Mouse (Mus musculus): ENCODE results near the gene Cish.

Cish gene

GRCm38 (mm10) chr9:107324799-107325561, 29.2 kb downstream of the Cish start:
- DNase-seq = peak; percentile 32 to 83

DNA sequence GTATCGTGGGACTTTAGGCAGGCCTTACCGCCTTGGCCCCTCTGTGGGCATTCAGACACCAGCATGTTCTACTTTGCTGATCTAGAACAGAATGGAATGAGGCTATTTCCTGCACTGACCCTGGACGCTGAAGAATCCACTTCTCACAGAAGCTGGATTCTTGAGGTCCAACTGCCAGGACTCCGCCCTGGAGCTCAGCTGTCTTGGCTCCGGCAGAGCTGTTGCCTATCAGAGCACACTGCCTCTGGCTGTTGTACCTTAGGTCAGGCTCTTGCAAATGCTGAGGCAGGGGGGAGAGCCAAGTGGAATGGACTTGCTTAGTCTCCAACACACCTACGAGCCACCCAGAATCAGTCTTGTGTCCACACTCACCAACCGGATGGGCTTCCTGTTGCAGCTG, 30.1 kb downstream of the Cish start:
- peak; percentile 43 to 83 for DNase-seq

DNA sequence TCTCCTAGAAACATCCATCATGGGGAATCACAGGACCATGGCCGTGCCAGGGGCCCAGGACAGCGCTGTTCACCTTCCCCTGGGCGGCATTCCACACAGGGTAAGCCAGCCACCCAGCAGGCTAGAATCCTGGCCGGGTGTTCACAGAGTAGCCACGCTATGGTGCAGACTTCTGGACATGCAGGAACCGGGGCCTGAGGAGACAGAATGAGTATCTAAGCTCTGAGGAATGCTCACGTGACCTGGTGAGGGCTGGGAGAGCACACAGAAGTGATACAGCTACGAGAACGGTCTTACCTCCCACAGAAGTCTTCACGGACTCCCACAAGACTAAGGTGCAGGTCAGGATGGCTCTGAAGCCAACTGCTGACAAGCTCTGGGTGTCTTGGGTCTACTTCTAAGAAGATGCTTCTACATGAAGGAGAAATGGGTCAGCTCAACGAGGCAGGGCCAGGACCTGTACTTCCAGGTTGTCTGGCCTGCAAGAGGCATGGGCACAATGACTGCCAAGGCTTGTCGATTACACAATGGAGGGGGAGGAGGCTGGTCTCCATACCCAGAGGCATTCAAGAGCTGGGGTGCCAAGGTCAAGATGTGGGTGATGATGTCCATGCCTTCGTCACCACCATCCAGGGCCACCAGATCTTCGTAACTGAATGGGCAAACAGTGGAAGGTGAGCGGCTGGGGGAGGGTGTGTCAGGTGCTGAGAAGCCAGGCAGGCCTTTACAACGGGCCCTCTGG, 32.2 kb downstream of the Cish start:
- peak in 1 of 2 experiments; percentile 47 for DNase-seq

DNA sequence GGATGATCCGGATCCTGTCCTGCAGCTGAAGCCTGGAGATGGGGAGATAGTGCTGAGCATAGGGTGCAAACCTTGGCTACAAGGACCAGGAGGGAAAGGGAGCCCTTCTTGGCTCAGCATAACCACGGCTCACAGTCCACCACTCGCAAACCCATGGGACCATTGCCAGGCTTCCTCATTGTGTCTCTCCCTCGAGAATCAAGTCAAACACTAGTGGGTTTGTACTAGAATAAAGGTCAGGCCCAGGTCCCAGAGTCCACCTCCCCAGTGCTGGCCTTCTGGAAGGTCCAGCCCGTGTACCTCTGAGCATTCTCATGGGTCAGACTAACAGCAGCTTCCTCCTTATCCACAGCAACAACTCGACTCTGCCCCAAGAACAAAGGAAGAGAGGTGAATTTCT, 35.0 kb downstream of the Cish start:
- peak; percentile 51 to 69 for DNase-seq

DNA sequence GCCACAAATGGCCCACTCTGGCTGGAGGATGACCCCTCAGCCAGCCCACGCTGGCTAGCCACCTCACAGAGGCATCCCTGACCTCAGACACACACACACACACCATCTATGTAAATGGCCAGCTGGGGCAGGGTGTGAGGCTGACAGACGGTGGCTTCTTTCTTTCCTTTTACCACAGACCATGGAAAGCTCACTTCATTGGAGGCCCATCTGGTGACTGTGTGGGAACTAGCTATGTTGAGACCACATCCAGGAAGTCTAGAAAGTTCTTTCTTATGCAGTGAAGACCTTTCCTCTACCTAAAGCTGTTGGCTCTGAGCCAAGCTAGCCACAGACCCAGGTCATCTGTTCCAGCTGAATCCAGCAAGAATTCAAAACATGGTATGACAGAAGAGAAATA, 37.9 kb downstream of the Cish start:
- no peak for DNase-seq

DNA sequence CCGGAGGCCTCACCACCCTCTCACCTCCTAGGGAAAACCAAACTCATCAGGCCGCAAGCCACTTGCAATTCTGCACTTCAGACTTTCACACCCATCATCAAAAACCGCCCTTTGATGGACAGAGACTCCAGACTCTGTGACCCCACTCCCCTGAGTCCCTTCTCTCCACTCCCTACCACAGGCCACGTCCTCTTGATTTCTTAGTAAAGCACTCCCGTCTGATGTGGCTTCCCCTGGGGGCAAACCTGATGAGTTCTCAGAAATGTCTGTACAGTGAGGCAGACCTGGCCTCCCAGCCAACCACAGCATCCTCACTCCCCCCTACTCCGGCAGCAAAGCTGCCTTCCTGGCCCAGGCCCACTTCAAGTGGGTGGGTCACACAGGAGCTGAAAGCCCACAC, 38.5 kb downstream of the Cish start:
- no peak for DNase-seq

- DNase-seq = no peak
These were observed 39.2 kb downstream of the Cish start for GRCm38 (mm10) chr9:107335046-107335445.

GRCm38 (mm10) chr9:107335909-107336308, 40.1 kb downstream of the Cish start:
- peak; percentile 76 to 77 for DNase-seq

DNA sequence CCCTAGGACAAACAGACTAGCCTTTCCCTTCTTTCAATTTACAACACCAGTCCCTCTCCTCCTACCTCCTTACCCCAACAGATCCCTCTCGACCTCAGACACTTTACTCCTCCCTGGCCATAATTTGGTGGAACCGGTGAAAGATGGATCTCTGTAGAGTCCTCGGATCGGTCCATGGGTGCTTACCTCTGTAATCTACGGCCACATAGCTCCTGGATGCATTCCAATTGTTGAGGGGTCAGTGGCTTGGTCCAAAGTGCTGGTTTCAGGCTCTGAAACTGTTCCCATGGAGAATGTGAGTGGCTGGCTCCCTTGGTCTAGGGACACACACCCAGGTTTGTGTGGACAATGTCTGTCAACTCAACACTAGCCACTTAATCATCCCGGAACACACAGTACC, 40.6 kb downstream of the Cish start:
- no peak for DNase-seq

- peak; percentile 82 to 91 for DNase-seq
These were observed 42.5 kb downstream of the Cish start, which contains the start of gene Hemk1 for GRCm38 (mm10) chr9:107338172-107338883. Gene Hemk1, minus strand, starts transcription at chr9:107338350.

- DNase-seq = peak; percentile 98 to 99
These were observed 44.5 kb downstream of the Cish start, which contains the start of gene 6430571L13Rik for GRCm38 (mm10) chr9:107340267-107340859. Gene 6430571L13Rik, plus strand, starts transcription at chr9:107340602.

DNA sequence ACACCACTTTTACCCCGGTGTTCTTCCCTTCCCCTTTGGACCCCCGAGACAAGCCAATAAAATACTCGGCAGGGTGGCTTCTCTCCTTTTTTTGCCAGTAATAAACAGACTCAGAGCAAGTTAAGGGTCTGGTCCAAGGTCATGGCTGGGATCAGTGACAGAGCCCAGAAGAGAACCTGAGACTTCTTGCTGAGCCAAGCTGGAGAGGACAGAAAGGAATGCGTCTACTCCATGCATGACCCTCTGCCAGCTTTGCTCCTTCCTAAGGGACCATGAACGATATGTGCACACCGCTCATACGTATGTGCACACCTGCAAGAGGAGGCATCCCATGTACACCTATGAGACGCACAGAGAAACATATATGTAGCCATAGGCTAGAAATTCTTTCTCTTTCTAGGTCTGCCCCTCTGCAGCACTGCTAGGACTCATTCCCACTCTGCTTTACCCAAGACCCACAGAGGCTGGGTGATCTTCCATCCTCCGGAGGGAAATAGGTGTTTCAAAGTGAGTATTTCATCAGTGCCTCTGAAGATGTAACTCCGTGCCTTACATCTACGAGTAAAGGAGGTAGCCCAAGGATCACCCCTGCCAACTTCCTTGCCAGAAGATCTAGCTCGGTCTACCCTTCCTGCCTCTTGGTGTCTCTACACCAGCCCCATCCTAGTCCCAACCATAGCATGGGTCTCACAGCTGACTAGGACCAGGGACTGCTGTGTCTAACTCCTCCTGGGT, 45.3 kb downstream of the Cish start:
- DNase-seq = no peak

DNA sequence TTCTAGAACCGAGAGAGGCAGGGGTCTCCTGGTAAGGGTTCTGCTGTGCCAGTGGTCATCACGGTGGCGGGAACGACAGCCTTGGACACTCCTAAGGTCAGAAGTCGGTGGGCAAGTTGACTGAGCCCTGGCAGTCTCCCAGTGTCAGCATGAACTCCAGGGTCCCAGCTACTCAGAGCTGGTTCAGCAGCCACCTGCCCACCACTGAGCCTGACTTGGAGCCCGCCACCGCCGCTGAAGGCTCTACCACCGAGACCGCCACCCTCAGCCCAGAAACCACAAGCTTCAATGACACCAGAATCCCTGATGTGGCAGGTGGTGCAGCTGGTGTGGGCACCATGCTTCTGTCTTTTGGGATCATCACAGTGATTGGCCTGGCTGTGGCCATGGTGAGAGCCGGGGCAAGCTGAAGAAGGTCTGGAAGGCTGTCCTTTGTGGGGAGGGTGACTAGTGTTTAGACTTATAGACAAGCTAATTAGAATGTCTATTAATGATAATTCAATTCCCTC, 46.4 kb downstream of the Cish start:
- DNase-seq = no peak

- DNase-seq = peak; percentile 49 to 70
These were observed 47.5 kb downstream of the Cish start for GRCm38 (mm10) chr9:107343146-107343943.

DNA sequence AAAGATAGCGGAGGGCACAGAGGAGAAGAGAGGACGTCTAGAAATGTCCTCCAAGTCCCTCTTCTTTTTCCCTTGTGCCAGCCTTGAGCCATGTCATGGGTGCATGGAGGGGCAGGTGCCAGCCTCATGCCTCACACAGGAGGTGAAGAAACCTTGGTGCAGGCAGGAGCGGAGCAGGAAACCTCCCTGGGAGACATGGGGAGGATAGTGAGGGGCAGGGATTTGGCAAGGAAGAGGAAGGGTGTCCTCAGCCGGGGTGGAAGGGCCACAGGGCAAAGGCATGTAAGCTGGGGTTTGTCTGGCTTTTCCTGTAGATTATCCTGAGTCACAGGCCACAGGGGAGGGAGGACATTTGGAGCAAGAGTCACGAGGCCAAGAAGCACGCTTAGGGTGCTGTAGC, 48.2 kb downstream of the Cish start:
- DNase-seq = peak in 1 of 2 experiments; percentile 57

DNA sequence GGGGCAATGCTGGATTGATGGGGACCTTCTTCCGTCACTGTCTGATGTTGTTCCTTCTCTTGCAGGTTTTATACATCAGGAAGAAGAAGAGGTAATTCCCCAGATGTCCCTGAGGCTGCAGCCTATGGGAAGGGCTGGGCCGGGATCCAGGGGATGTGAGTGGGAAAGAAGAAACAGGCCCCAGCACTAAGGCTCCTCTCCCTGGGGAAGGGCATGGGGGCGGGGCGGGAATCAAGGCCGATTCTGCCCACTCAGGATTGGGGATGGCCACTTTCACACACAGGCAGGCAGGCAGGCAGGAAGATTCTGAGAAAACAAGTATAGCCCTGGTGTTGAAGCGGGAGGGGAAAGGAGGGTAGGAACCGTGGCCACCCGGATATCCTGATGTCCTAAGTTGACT, 50.3 kb downstream of the Cish start:
- no peak for DNase-seq

GRCm38 (mm10) chr9:107347586-107348183, 51.9 kb downstream of the Cish start:
- DNase-seq = no peak

GRCm38 (mm10) chr9:107349321-107349720, 53.5 kb downstream of the Cish start:
- no peak for DNase-seq

Measured in kidney, postnatal 25 days (tissue).